In genomic region chr13:5861157-5862002, GRCm38 (mm10) we compare ENCODE assay signal across 8 mouse cellular contexts. TPM values are rescaled to one million over a fixed set of nuclear protein-coding genes. Genes with fewer than 3 reads are reported as not detected.
DNase-seq lines count a peak whose midpoint lies in the region; ATAC-seq and TF ChIP-seq lines count a peak whose summit lies in the region.

Gene Klf6, plus strand, starts transcription at chr13:5861482.

- ATAC-seq in heart, embryonic 11.5 days (replicated peaks; ENCODE audit: insufficient number of reproducible peaks, low FRiP score, low TSS enrichment), result peak; percentile 99
- ATAC-seq in kidney, embryonic 16.5 days (ENCODE audit: low FRiP score, low TSS enrichment), result peak; percentile 99

- H3K27me3 ChIP-seq in C2C12 (ENCODE audit: control insufficient read depth, insufficient read depth, insufficient read length), result no peaks in the 10 kb centered on the region
- peaks cover 24% of the 10 kb centered on the region for H3K27me3 ChIP-seq in erythroblast, embryonic 14.5 days (ENCODE audit: control insufficient read depth)
- no peaks in the 10 kb centered on the region for H3K27me3 ChIP-seq in heart, embryonic 11.5 days (ENCODE audit: control insufficient read depth, insufficient read depth, low read length)
- H3K27me3 ChIP-seq in kidney, embryonic 16.5 days (ENCODE audit: insufficient read depth, low read length), result no peaks in the 10 kb centered on the region
- H3K27me3 ChIP-seq in liver, adult 2 months (ENCODE audit: control insufficient read depth, insufficient read depth, low read length), result no peaks in the 10 kb centered on the region
- no peaks in the 10 kb centered on the region for H3K27me3 ChIP-seq in myocyte (ENCODE audit: control insufficient read depth, insufficient read depth, insufficient read length)
- no peaks in the 10 kb centered on the region for H3K27me3 ChIP-seq in splenic B cell, adult 2 months (ENCODE audit: control insufficient read depth, insufficient read depth, low read length, poor library complexity, severe bottlenecking)

- peak within 1 kb of the TSS; percentile 93 for H3ac ChIP-seq in C2C12 (ENCODE audit: control insufficient read depth, insufficient read length, low read depth)
- peak within 1 kb of the TSS; percentile 14 for H3ac ChIP-seq in myocyte (ENCODE audit: control insufficient read depth, insufficient read length)

- H3K9me3 ChIP-seq in erythroblast, embryonic 14.5 days (ENCODE audit: control insufficient read depth, low read length), result no peaks in the 10 kb centered on the region
- H3K9me3 ChIP-seq in heart, embryonic 11.5 days (replicated peaks; ENCODE audit: control insufficient read depth, low read length), result no peaks in the 10 kb centered on the region
- H3K9me3 ChIP-seq in kidney, embryonic 16.5 days (ENCODE audit: low read length), result no peaks in the 10 kb centered on the region

- DNase-seq in brain, embryonic 14.5 days (ENCODE audit: low read depth), result peak; percentile 100
- DNase-seq in liver, adult 2 months (ENCODE audit: extremely low read depth, low read depth, low spot score), result peak; percentile 93
- peak; percentile 100 for DNase-seq in splenic B cell, adult 2 months (ENCODE audit: low read depth, low spot score)

- peak within 1 kb of the TSS; percentile 99 for H3K27ac ChIP-seq in heart, embryonic 11.5 days (ENCODE audit: low read depth, low read length)
- H3K27ac ChIP-seq in kidney, embryonic 16.5 days (ENCODE audit: low read length), result peak within 1 kb of the TSS; percentile 99
- H3K27ac ChIP-seq in liver, adult 2 months (replicated peaks; ENCODE audit: insufficient read depth, low read depth, low read length), result peak within 1 kb of the TSS; percentile 95

- H3K4me2 ChIP-seq in heart, embryonic 11.5 days, result peak within 1 kb of the TSS; percentile 76
- H3K4me2 ChIP-seq in kidney, embryonic 16.5 days (replicated peaks; ENCODE audit: low read depth, low read length), result peak within 1 kb of the TSS; percentile 83
- H3K4me2 ChIP-seq in myocyte (ENCODE audit: low read depth), result peak within 1 kb of the TSS; percentile 70

- WGBS in heart, embryonic 11.5 days (ENCODE audit: insufficient replicate concordance), result under 1% methylated on average over 50 of the region's 60 CpGs
- under 1% methylated on average over 54 of the region's 60 CpGs for WGBS in kidney, embryonic 16.5 days
- WGBS in liver, adult 2 months, result under 1% methylated on average over 57 of the region's 60 CpGs

- H3K79me2 ChIP-seq in C2C12 (ENCODE audit: control insufficient read depth, insufficient read depth) (peaks cover 51% of the 10 kb centered on the region), myocyte (ENCODE audit: control insufficient read depth, insufficient read depth) (peaks cover 48% of the 10 kb centered on the region)
- H3K79me2 ChIP-seq in liver, adult 2 months (ENCODE audit: control insufficient read depth, insufficient read depth, low read length), result no peaks in the 10 kb centered on the region; the same call in 1 of the 2 replicates

- peaks cover 32% of the 10 kb centered on the region for H3K4me1 ChIP-seq in erythroblast, embryonic 14.5 days (ENCODE audit: control insufficient read depth)
- peaks cover 16% of the 10 kb centered on the region for H3K4me1 ChIP-seq in heart, embryonic 11.5 days (ENCODE audit: control insufficient read depth, insufficient read depth, low read length)
- H3K4me1 ChIP-seq in kidney, embryonic 16.5 days (ENCODE audit: insufficient read depth, low read length), result peaks cover 20% of the 10 kb centered on the region
- H3K4me1 ChIP-seq in liver, adult 2 months (ENCODE audit: control insufficient read depth, insufficient read depth, low read length), result peaks cover 2% of the 10 kb centered on the region

- H3K79me3 ChIP-seq in C2C12 (ENCODE audit: low read depth), result peaks cover 50% of the 10 kb centered on the region

- peak within 1 kb of the TSS; percentile 85 for H3K4me3 ChIP-seq in C2C12 (ENCODE audit: insufficient read depth, poor library complexity, severe bottlenecking)
- peak within 1 kb of the TSS; percentile 72 for H3K4me3 ChIP-seq in erythroblast, embryonic 14.5 days (replicated peaks)
- peak within 1 kb of the TSS; percentile 77 for H3K4me3 ChIP-seq in heart, embryonic 11.5 days (ENCODE audit: low read depth, low read length)
- H3K4me3 ChIP-seq in kidney, embryonic 16.5 days (ENCODE audit: low read length), result peak within 1 kb of the TSS; percentile 85
- peak within 1 kb of the TSS; percentile 80 for H3K4me3 ChIP-seq in liver, adult 2 months (ENCODE audit: insufficient read depth, low read depth, low read length)
- peak within 1 kb of the TSS; percentile 70 for H3K4me3 ChIP-seq in myocyte

- peak; percentile 55; the same call in 1 of the 2 replicates for TF ChIP-seq POLR2A in brain, embryonic 14.5 days (IDR thresholded peaks at IDR 0.05; ENCODE audit: borderline replicate concordance, extremely low read depth, insufficient read depth, insufficient read length, poor library complexity, severe bottlenecking)
- TF ChIP-seq POLR2A in liver, adult 2 months (IDR thresholded peaks at IDR 0.05; ENCODE audit: extremely low read depth, insufficient read depth, low read length), result peak; percentile 99
- TF ChIP-seq POLR2A in myocyte (IDR thresholded peaks at IDR 0.05; ENCODE audit: insufficient read length, low read depth), result peak; percentile 93

- H3K36me3 ChIP-seq in C2C12 (ENCODE audit: control insufficient read depth, insufficient read depth), result peaks cover 30% of the 10 kb centered on the region
- H3K36me3 ChIP-seq in erythroblast, embryonic 14.5 days (ENCODE audit: control insufficient read depth), result peaks cover 18% of the 10 kb centered on the region
- peaks cover 15% of the 10 kb centered on the region for H3K36me3 ChIP-seq in heart, embryonic 11.5 days (ENCODE audit: control insufficient read depth, insufficient read depth, low read length)
- peaks cover 15% of the 10 kb centered on the region for H3K36me3 ChIP-seq in kidney, embryonic 16.5 days (ENCODE audit: insufficient read depth, low read length)
- peaks cover 16% of the 10 kb centered on the region for H3K36me3 ChIP-seq in liver, adult 2 months (ENCODE audit: control insufficient read depth, insufficient read depth, low read length)
- H3K36me3 ChIP-seq in myocyte (ENCODE audit: control insufficient read depth, insufficient read depth), result peaks cover 21% of the 10 kb centered on the region
- H3K36me3 ChIP-seq in splenic B cell, adult 2 months (ENCODE audit: control insufficient read depth, insufficient read depth, low read length, poor library complexity, severe bottlenecking), result peaks cover 4% of the 10 kb centered on the region; the same call in 1 of the 2 replicates

- TF ChIP-seq CTCF in C2C12 (IDR thresholded peaks at IDR 0.05; ENCODE audit: control insufficient read depth, insufficient read depth, insufficient read length), result no peak
- no peak for TF ChIP-seq CTCF in brain, embryonic 14.5 days (IDR thresholded peaks at IDR 0.05; ENCODE audit: borderline replicate concordance, extremely low read depth, insufficient read depth, insufficient read length)
- no peak for TF ChIP-seq CTCF in liver, adult 2 months (IDR thresholded peaks at IDR 0.05; ENCODE audit: low read depth, low read length)

- peak within 1 kb of the TSS; percentile 99 for H3K9ac ChIP-seq in heart, embryonic 11.5 days (ENCODE audit: low read depth, low read length)
- peak within 1 kb of the TSS; percentile 95 for H3K9ac ChIP-seq in kidney, embryonic 16.5 days (replicated peaks; ENCODE audit: low read length)
- peak within 1 kb of the TSS; percentile 95 for H3K9ac ChIP-seq in liver, adult 2 months (ENCODE audit: low read depth, low read length)

TF ChIP-seq in C2C12, 6 proteins besides CTCF, POLR2A, EP300 and RAD21:
- peak; percentile 77 for TF ChIP-seq USF1 (IDR thresholded peaks at IDR 0.05; ENCODE audit: low read depth)
- TF ChIP-seq CEBPB (IDR thresholded peaks at IDR 0.05; ENCODE audit: low read depth), result no peak

TF ChIP-seq in myocyte, 11 proteins besides CTCF, POLR2A, EP300 and RAD21:
- TF ChIP-seq CEBPB (IDR thresholded peaks at IDR 0.05; ENCODE audit: insufficient read depth, poor library complexity, severe bottlenecking), result no peak; the same call in 1 of the 2 replicates
- TF ChIP-seq MYOD1 (IDR thresholded peaks at IDR 0.05; ENCODE audit: control insufficient read depth in 1 of 3, insufficient read length in 2 of 3, low read depth in 2 of 3), result peak in 1 of 3 experiments; percentile 1
- no peak for TF ChIP-seq MYOG (IDR thresholded peaks at IDR 0.05; ENCODE audit: control insufficient read depth in 1 of 3, insufficient read depth in 1 of 3, insufficient read length in 2 of 3, low read depth in 2 of 3)
- TF ChIP-seq USF1 (IDR thresholded peaks at IDR 0.05; ENCODE audit: low read depth), result peak; percentile 68
- TF ChIP-seq SRF (IDR thresholded peaks at IDR 0.05; ENCODE audit: control insufficient read depth, insufficient read length, low read depth), result peak; percentile 16
- TF ChIP-seq MAX (IDR thresholded peaks at IDR 0.05; ENCODE audit: low read depth), result no peak
- TF ChIP-seq TCF12 (IDR thresholded peaks at IDR 0.05; ENCODE audit: insufficient read depth, poor library complexity, severe bottlenecking), result no peak
- TF ChIP-seq POLR2AphosphoS2 (IDR thresholded peaks at IDR 0.05; ENCODE audit: insufficient read length, low read depth), result peak; percentile 97
TF ChIP-seq in myocyte: peak in this region for 4.

RNA-seq across cellular contexts. Expression of gene Klf6, which starts in this region (rescaled TPM):
- polyA plus RNA-seq in C2C12 (2012; fragmentation: generic; extraction: Trizol) (21.8 TPM), myocyte (2012; fragmentation: generic; extraction: Trizol) (21.2 TPM)
- polyA plus RNA-seq in brain, embryonic 14.5 days (2012; rRNA removed), result 19.6 and 27.0 TPM in 2 replicates
- 3.4 and 3.5 TPM in 2 replicates for polyA plus RNA-seq in erythroblast, embryonic 14.5 days (2012)
- 54.4 and 62.4 TPM in 2 replicates for polyA plus RNA-seq in heart, embryonic 11.5 days (2014; fragmentation: Nextera tagmentation; extraction: Ambion mirVana)
- 57.3 and 65.4 TPM in 2 replicates for polyA plus RNA-seq in kidney, embryonic 16.5 days (2015; fragmentation: Nextera tagmentation; extraction: Ambion mirVana)
- 8.1 and 11.5 TPM in 2 replicates for total RNA-seq in liver, adult 2 months (2014; rRNA removed)
- polyA plus RNA-seq in liver, adult 2 months (2012; rRNA removed), result 1.3 and 1.9 TPM in 2 replicates

Comparison
In these comparisons a context has a peak if more than half of its experiments do, and no peak if none do; other contexts are left out.
1. Peak in every context shown above with its lines: DNase-seq, ATAC-seq, H3K4me3 ChIP-seq and H3K27ac ChIP-seq.